Mouse (Mus musculus) MEL (cell line): ENCODE data around the gene Tanc1. TPM values are rescaled to one million over a fixed set of nuclear protein-coding genes. Genes with fewer than 3 reads are reported as not detected.

Experiments used
- DNase-seq: peaks from one replicate; pipeline ENCODE4 v3.0.0; 2011; ENCODE audit warnings: low read depth, low spot score
- H3K27ac ChIP-seq: 2 replicates; pipeline ENCODE4 v1.5.1; 2012; ENCODE audit warnings: low read depth, mild to moderate bottlenecking, control low read depth, low read length, moderate library complexity; ENCODE audit not compliant: control insufficient read depth
- H3K27me3 ChIP-seq, 2 experiments: fragments of 150-350 bp in 1 of 2; sonication (generic) in 1 of 2; 2 replicates each; pipeline ENCODE4 v1.6.1; 2012; ENCODE audit warnings: low read length in 2 of 2, mild to moderate bottlenecking in 2 of 2, improper control_type of control experiment in 1 of 2, moderate library complexity in 1 of 2; ENCODE audit not compliant: insufficient read depth in 2 of 2, control insufficient read depth in 1 of 2
- H3K36me3 ChIP-seq, 2 experiments: 2 replicates each; pipeline ENCODE4 v1.6.1; 2012 to 2014; ENCODE audit warnings: low read length in 2 of 2, improper control_type of control experiment in 1 of 2, inconsistent platforms in 1 of 2, mild to moderate bottlenecking in 1 of 2; ENCODE audit not compliant: insufficient read depth in 2 of 2, control insufficient read depth in 1 of 2
- H3K4me1 ChIP-seq, 2 experiments: fragments of 150-350 bp in 1 of 2; sonication (generic) in 1 of 2; 2 replicates each; pipeline ENCODE4 v1.6.1; 2012; ENCODE audit warnings: low read length in 2 of 2, improper control_type of control experiment in 1 of 2, mild to moderate bottlenecking in 1 of 2; ENCODE audit not compliant: insufficient read depth in 2 of 2, control insufficient read depth in 1 of 2
- H3K4me3 ChIP-seq, 2 experiments: fragments of 150-350 bp in 1 of 2; sonication (generic) in 1 of 2; 2 replicates each; pipeline ENCODE4 v1.5.1; 2012; ENCODE audit warnings: low read depth in 2 of 2, low read length in 2 of 2, mild to moderate bottlenecking in 2 of 2, moderate library complexity in 2 of 2, control low read depth in 1 of 2, improper control_type of control experiment in 1 of 2; ENCODE audit not compliant: control insufficient read depth in 1 of 2, insufficient read depth in 1 of 2
- H3K79me2 ChIP-seq: 2 replicates; pipeline ENCODE4 v1.6.1; 2012; ENCODE audit warnings: mild to moderate bottlenecking, low read length, moderate library complexity; ENCODE audit not compliant: control insufficient read depth, poor library complexity, insufficient read depth
- H3K9ac ChIP-seq: 2 replicates; pipeline ENCODE4 v1.6.1; 2012; ENCODE audit warnings: low read depth, mild to moderate bottlenecking, control low read depth, low read length, moderate library complexity; ENCODE audit not compliant: control insufficient read depth, poor library complexity, severe bottlenecking
- H3K9me3 ChIP-seq: fragments of 150-350 bp; sonication (generic); replicated peaks from 2 replicates; pipeline ENCODE4 v1.6.1; 2012; ENCODE audit warnings: mild to moderate bottlenecking, low read length, improper control_type of control experiment, moderate library complexity; ENCODE audit not compliant: insufficient read depth
- CHD2 ChIP-seq: IDR thresholded peaks from 2 replicates; pipeline ENCODE4 v1.6.1; 2011; ENCODE audit warnings: low read length, improper control_type of control experiment
- EP300 ChIP-seq, 2 experiments: IDR thresholded peaks; 2 replicates each; pipeline ENCODE4 v1.6.1; 2011; ENCODE audit warnings: improper control_type of control experiment in 2 of 2, low read length in 2 of 2, low read depth in 1 of 2, mild to moderate bottlenecking in 1 of 2
- ETS1 ChIP-seq: IDR thresholded peaks from 2 replicates; pipeline ENCODE4 v1.6.1; 2012; ENCODE audit warnings: low read depth, mild to moderate bottlenecking, inconsistent platforms, low read length, improper control_type of control experiment, moderate library complexity
- GABPA ChIP-seq: IDR thresholded peaks from 2 replicates; pipeline ENCODE4 v1.6.1; 2012; ENCODE audit warnings: low read depth, mild to moderate bottlenecking, inconsistent platforms, low read length, improper control_type of control experiment, moderate library complexity
- GATA1 ChIP-seq: IDR thresholded peaks from 2 replicates; pipeline ENCODE4 v1.6.1; 2011; ENCODE audit warnings: low read depth, low read length, improper control_type of control experiment
- HCFC1 ChIP-seq: IDR thresholded peaks from 2 replicates; pipeline ENCODE4 v1.6.1; 2012; ENCODE audit warnings: low read depth, mild to moderate bottlenecking, inconsistent platforms, low read length, improper control_type of control experiment, moderate library complexity
- JUND ChIP-seq: IDR thresholded peaks from 2 replicates; pipeline ENCODE4 v1.6.1; 2011; ENCODE audit warnings: low read depth, mild to moderate bottlenecking, improper control_type of control experiment, low read length
- KAT2A ChIP-seq: conservative IDR thresholded peaks from 2 replicates; pipeline ENCODE4 v1.6.1; 2012; ENCODE audit warnings: low read depth, low read length, improper control_type of control experiment, inconsistent platforms
- MAFK ChIP-seq: IDR thresholded peaks from 2 replicates; pipeline ENCODE4 v1.6.1; 2011; ENCODE audit warnings: low read depth, mild to moderate bottlenecking, low read length, improper control_type of control experiment, borderline replicate concordance
- MXI1 ChIP-seq: IDR thresholded peaks from 2 replicates; pipeline ENCODE4 v1.6.1; 2011; ENCODE audit warnings: mild to moderate bottlenecking, low read depth, low read length, improper control_type of control experiment
- MYB ChIP-seq: IDR thresholded peaks from 2 replicates; pipeline ENCODE4 v1.6.1; 2011; ENCODE audit warnings: mild to moderate bottlenecking, low read depth, low read length, improper control_type of control experiment
- NRF1 ChIP-seq: IDR thresholded peaks from 2 replicates; pipeline ENCODE4 v1.6.1; 2014; ENCODE audit warnings: low read depth, mild to moderate bottlenecking, inconsistent platforms, low read length, improper control_type of control experiment, moderate library complexity; ENCODE audit not compliant: poor library complexity, insufficient read depth, severe bottlenecking
- POLR2A ChIP-seq, 2 experiments: IDR thresholded peaks; 2 replicates each; pipeline ENCODE4 v1.6.1; 2011 to 2012; ENCODE audit warnings: low read length in 2 of 2, mild to moderate bottlenecking in 2 of 2, control low read depth in 1 of 2, improper control_type of control experiment in 1 of 2, low read depth in 1 of 2, moderate library complexity in 1 of 2; ENCODE audit not compliant: control insufficient read depth in 1 of 2, insufficient read depth in 1 of 2, poor library complexity in 1 of 2
- POLR2AphosphoS2 ChIP-seq: IDR thresholded peaks from 2 replicates; pipeline ENCODE4 v1.6.1; 2011; ENCODE audit warnings: low read length, improper control_type of control experiment
- RCOR1 ChIP-seq: IDR thresholded peaks from 2 replicates; pipeline ENCODE4 v1.6.1; 2012; ENCODE audit warnings: low read depth, mild to moderate bottlenecking, inconsistent platforms, low read length, improper control_type of control experiment
- SMC3 ChIP-seq: IDR thresholded peaks from 2 replicates; pipeline ENCODE4 v1.6.1; 2011; ENCODE audit warnings: low read depth, low read length, improper control_type of control experiment
- TAL1 ChIP-seq: IDR thresholded peaks from 2 replicates; pipeline ENCODE4 v1.6.1; 2012; ENCODE audit warnings: mild to moderate bottlenecking, inconsistent platforms, low read length, moderate library complexity, mixed read lengths
- TCF12 ChIP-seq: IDR thresholded peaks from 2 replicates; pipeline ENCODE4 v1.6.1; 2014; ENCODE audit warnings: low read depth, mild to moderate bottlenecking, inconsistent platforms, low read length, improper control_type of control experiment, moderate library complexity
- UBTF ChIP-seq: IDR thresholded peaks from 2 replicates; pipeline ENCODE4 v1.6.1; 2012; ENCODE audit warnings: low read depth, mild to moderate bottlenecking, inconsistent platforms, low read length, improper control_type of control experiment, moderate library complexity, borderline replicate concordance; ENCODE audit not compliant: insufficient read depth
- USF1 ChIP-seq: IDR thresholded peaks from 2 replicates; pipeline ENCODE4 v1.6.1; 2014; ENCODE audit warnings: low read depth, mild to moderate bottlenecking, inconsistent platforms, low read length, improper control_type of control experiment, moderate library complexity
- USF2 ChIP-seq, 2 experiments: IDR thresholded peaks; 2 replicates each; pipeline ENCODE4 v1.6.1; 2011 to 2012; ENCODE audit warnings: improper control_type of control experiment in 2 of 2, low read length in 2 of 2, borderline replicate concordance in 1 of 2, inconsistent platforms in 1 of 2, low read depth in 1 of 2, mild to moderate bottlenecking in 1 of 2; ENCODE audit not compliant: insufficient read depth in 1 of 2
- ZC3H11A ChIP-seq: IDR thresholded peaks from 2 replicates; pipeline ENCODE4 v1.6.1; 2012; ENCODE audit warnings: low read depth, mild to moderate bottlenecking, inconsistent platforms, low read length, improper control_type of control experiment
- ZNF384 ChIP-seq: IDR thresholded peaks from 2 replicates; pipeline ENCODE4 v1.6.1; 2012; ENCODE audit warnings: low read depth, mild to moderate bottlenecking, inconsistent platforms, low read length, improper control_type of control experiment
- polyA plus RNA-seq, 2 experiments: library from polyadenylated mRNA; stranded (reverse) in 1 of 2; unstranded in 1 of 2; fragments of >175 nt in 1 of 2; fragments of >200 nt in 1 of 2; gene quantifications; 2 replicates each; pipeline versions ENCODE4 v1.2.1 to v1.2.4; 2012; ENCODE audit warnings: low replicate concordance in 2 of 2, low read depth in 1 of 2; ENCODE audit not compliant: insufficient read length in 2 of 2, insufficient read depth in 1 of 2, missing spikeins in 1 of 2
- total RNA-seq: library from RNA; depleted of rRNA; stranded (reverse); fragments of 300-350 nt; gene quantifications from 2 replicates; pipeline ENCODE4 v1.2.3, GENCODE M21; 2012

Gene Tanc1
- total and polyA plus RNA-seq, 3 experiments: 0.54 to 0.78 TPM; not detected in 1

GRCm38 (mm10) chr2:59653306-59654165, 41.7 kb downstream of the Tanc1 start:
- Histone ChIP-seq H3K4me3 (no peak overlapping the region), H3K79me2 (no peaks in the 10 kb centered on the region), H3K9me3 (no peaks in the 10 kb centered on the region), H3K9ac (no peak overlapping the region)
- no peak for TF ChIP-seq GABPA
- TF ChIP-seq POLR2AphosphoS2: no peak
- TF ChIP-seq TAL1: no peak
- no peak for TF ChIP-seq RCOR1
- no peak for TF ChIP-seq POLR2A (IDR thresholded peaks at IDR 0.05; ENCODE audit: control insufficient read depth in 1 of 2, insufficient read depth in 1 of 2, low read depth in 1 of 2, low read length in 2 of 2, poor library complexity in 1 of 2)
- TF ChIP-seq MXI1: no peak
- TF ChIP-seq CHD2: no peak
- TF ChIP-seq, all 39 proteins: peak for 0
- H3K36me3 ChIP-seq: no peaks in the 10 kb centered on the region
- no peak overlapping the region for H3K27ac ChIP-seq
- no peaks in the 10 kb centered on the region for H3K4me1 ChIP-seq
- no peak for DNase-seq
- H3K27me3 ChIP-seq: no peaks in the 10 kb centered on the region

DNA sequence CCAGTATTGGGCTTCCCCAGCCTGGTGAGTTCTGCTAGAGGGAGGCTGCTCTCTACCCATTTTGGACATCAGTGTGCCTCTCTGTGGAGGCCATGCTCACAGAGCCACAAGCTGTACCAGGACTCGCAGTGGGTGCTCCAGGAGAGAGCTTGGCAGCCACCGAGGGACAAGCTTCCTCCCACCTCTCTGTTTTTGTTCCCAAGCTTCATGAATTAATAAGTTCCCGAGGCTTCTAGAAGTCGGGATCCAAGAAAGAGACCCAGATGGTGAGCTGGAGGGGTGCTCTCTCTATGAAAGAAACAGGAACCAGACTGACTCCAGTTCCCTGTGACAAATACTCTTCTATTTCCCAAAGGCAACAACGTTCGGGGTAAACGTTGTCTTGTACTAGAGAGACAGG, 43.6 kb downstream of the Tanc1 start:
- H3K27me3 ChIP-seq: no peaks in the 10 kb centered on the region
- H3K4me1 ChIP-seq: no peaks in the 10 kb centered on the region
- no peaks in the 10 kb centered on the region for H3K9me3 ChIP-seq
- H3K36me3 ChIP-seq: no peaks in the 10 kb centered on the region
- no peak overlapping the region for H3K4me3 ChIP-seq
- TF ChIP-seq UBTF: no peak
- H3K27ac ChIP-seq: no peak overlapping the region
- H3K9ac ChIP-seq: no peak overlapping the region
- no peak for DNase-seq
- H3K79me2 ChIP-seq: no peaks in the 10 kb centered on the region

DNA sequence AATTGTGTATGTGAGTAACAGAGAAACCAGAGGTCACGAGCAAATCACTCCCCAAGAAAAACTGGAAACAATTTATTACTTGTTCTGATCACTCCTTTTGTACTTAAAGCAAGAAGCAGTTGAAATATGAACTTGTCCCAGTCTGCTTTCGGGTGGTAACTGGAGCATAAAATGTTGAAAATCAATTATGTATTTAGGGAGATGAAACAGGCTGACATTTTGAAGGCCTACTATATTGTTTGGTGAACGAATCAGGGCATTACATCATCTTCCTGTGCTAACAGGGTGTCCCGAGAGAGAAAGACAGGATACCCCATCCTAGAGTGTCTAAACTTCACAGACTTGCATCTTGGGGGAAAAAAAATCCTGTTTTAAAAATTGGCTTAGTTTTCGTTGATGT, 44.8 kb downstream of the Tanc1 start:
- H3K9ac ChIP-seq: no peak overlapping the region
- H3K27ac ChIP-seq: no peak overlapping the region
- H3K4me1 ChIP-seq: no peaks in the 10 kb centered on the region
- H3K4me3 ChIP-seq: no peak overlapping the region
- TF ChIP-seq HCFC1: no peak
- no peak for TF ChIP-seq TAL1
- TF ChIP-seq JUND: no peak
- TF ChIP-seq MYB: no peak
- no peak for TF ChIP-seq SMC3
- TF ChIP-seq USF2 (IDR thresholded peaks at IDR 0.05; ENCODE audit: borderline replicate concordance in 1 of 2, insufficient read depth in 1 of 2, low read depth in 1 of 2, low read length in 2 of 2): no peak
- TF ChIP-seq RCOR1: no peak
- TF ChIP-seq ETS1: no peak
- no peak for TF ChIP-seq GATA1
- TF ChIP-seq USF1: no peak
- TF ChIP-seq CHD2: no peak
- TF ChIP-seq EP300 (IDR thresholded peaks at IDR 0.05; ENCODE audit: low read depth in 1 of 2, low read length in 2 of 2): no peak
- TF ChIP-seq KAT2A: no peak
- no peak for TF ChIP-seq POLR2A (IDR thresholded peaks at IDR 0.05; ENCODE audit: control insufficient read depth in 1 of 2, insufficient read depth in 1 of 2, low read depth in 1 of 2, low read length in 2 of 2, poor library complexity in 1 of 2)
- TF ChIP-seq ZNF384: no peak
- no peak for TF ChIP-seq ZC3H11A
- TF ChIP-seq TCF12: no peak
- no peak for TF ChIP-seq MAFK
- no peak for TF ChIP-seq POLR2AphosphoS2
- no peak for TF ChIP-seq NRF1
- no peak for DNase-seq
- no peaks in the 10 kb centered on the region for H3K79me2 ChIP-seq
- H3K27me3 ChIP-seq: no peaks in the 10 kb centered on the region
- no peaks in the 10 kb centered on the region for H3K36me3 ChIP-seq
- no peaks in the 10 kb centered on the region for H3K9me3 ChIP-seq
